Mouse (Mus musculus) thymus, adult 2 months (tissue): ENCODE data around the gene Col25a1.

Experiments
- CTCF ChIP-seq: fragments of 200-500 bp; IDR thresholded peaks from 2 replicates; pipeline ENCODE4 v1.5.1; 2012; ENCODE audit warnings: mild to moderate bottlenecking, control low read depth, low read length, moderate library complexity, borderline replicate concordance; ENCODE audit not compliant: control insufficient read depth, poor library complexity, insufficient read depth; ENCODE audit errors: extremely low read depth
- POLR2A ChIP-seq: fragments of 200-500 bp; IDR thresholded peaks from 2 replicates; pipeline ENCODE4 v1.6.1; 2012; ENCODE audit warnings: mild to moderate bottlenecking, low read length, control low read depth, moderate library complexity; ENCODE audit not compliant: control insufficient read depth, poor library complexity, insufficient read depth; ENCODE audit errors: extremely low read depth

DNA sequence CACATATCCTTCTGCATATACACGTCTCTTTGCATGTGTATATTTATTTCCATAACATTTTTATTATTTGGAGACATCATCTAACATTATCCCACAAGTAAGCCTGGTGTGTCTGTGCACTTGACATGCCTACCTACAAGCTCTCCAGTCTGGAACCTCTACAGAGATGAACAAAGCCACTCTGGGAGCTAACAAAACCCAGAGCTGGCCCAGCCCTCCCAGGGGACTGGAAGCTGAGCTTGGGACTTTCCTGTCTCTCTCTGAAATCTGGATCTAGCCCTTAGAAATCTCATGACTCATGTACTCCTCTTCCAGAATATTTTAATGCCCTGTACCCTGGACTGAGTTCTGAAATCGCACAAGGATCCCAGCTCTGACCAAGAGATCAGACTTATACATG, 365.7 kb downstream of the Col25a1 start:
- TF ChIP-seq CTCF (no peak), POLR2A (no peak)
